Mouse (Mus musculus) ES-E14 (cell line): ENCODE data around the gene Vdac2. TPM values are rescaled to one million over a fixed set of nuclear protein-coding genes. Genes with fewer than 3 reads are reported as not detected.

Experiments used
- DNase-seq: peaks from one replicate; pipeline ENCODE4 v3.0.0-alpha.2; 2013; ENCODE audit warnings: low read depth, low spot score
- H3K27ac ChIP-seq: 2 replicates; pipeline ENCODE4 v1.5.1; 2012; ENCODE audit warnings: low read depth, mild to moderate bottlenecking, low read length, moderate library complexity, mixed read lengths; ENCODE audit not compliant: poor library complexity, insufficient read depth, severe bottlenecking
- H3K36me3 ChIP-seq: 2 replicates; pipeline ENCODE4 v1.6.1; 2012; ENCODE audit warnings: mild to moderate bottlenecking, low read length, moderate library complexity, mixed read lengths; ENCODE audit not compliant: control insufficient read depth, poor library complexity, insufficient read depth, severe bottlenecking
- H3K4me1 ChIP-seq, 2 experiments: fragments of 150-350 bp in 1 of 2; sonication (generic) in 1 of 2; 2 replicates each; pipeline ENCODE4 v1.6.1; 2012; ENCODE audit warnings: low read length in 2 of 2, mild to moderate bottlenecking in 1 of 2, mixed read lengths in 1 of 2; ENCODE audit not compliant: control insufficient read depth in 2 of 2, insufficient read depth in 2 of 2, poor library complexity in 1 of 2
- H3K4me3 ChIP-seq, 2 experiments: fragments of 150-350 bp in 1 of 2; sonication (generic) in 1 of 2; 2 replicates each; pipeline ENCODE4 v1.5.1; 2012; ENCODE audit warnings: low read length in 2 of 2, low read depth in 1 of 2, mild to moderate bottlenecking in 1 of 2, mixed read lengths in 1 of 2; ENCODE audit not compliant: insufficient read depth in 1 of 2, poor library complexity in 1 of 2, severe bottlenecking in 1 of 2
- H3K9ac ChIP-seq: 2 replicates; pipeline ENCODE4 v1.6.1; 2012; ENCODE audit warnings: low read depth, mild to moderate bottlenecking, low read length, mixed read lengths; ENCODE audit not compliant: poor library complexity, insufficient read depth, severe bottlenecking
- H3K9me3 ChIP-seq: fragments of 150-350 bp; sonication (generic); 2 replicates; pipeline ENCODE4 v1.6.1; 2012; ENCODE audit warnings: low read depth, mild to moderate bottlenecking, low read length; ENCODE audit not compliant: control insufficient read depth, insufficient read depth
- CHD2 ChIP-seq: IDR thresholded peaks from 2 replicates; pipeline ENCODE4 v1.6.1; 2014; ENCODE audit warnings: mild to moderate bottlenecking, low read depth, low read length, inconsistent platforms
- HCFC1 ChIP-seq: IDR thresholded peaks from 2 replicates; pipeline ENCODE4 v1.6.1; 2012; ENCODE audit warnings: low read length, inconsistent platforms, borderline replicate concordance; ENCODE audit not compliant: insufficient read depth
- MAFK ChIP-seq: IDR thresholded peaks from 2 replicates; pipeline ENCODE4 v1.6.1; 2014; ENCODE audit warnings: mild to moderate bottlenecking, low read depth, low read length, inconsistent platforms; ENCODE audit not compliant: insufficient read depth
- ZC3H11A ChIP-seq: IDR thresholded peaks from 2 replicates; pipeline ENCODE4 v1.6.1; 2012; ENCODE audit warnings: low read depth, mild to moderate bottlenecking, inconsistent platforms, low read length, borderline replicate concordance
- ZNF384 ChIP-seq: IDR thresholded peaks from 2 replicates; pipeline ENCODE4 v1.6.1; 2012; ENCODE audit warnings: low read depth, low read length, inconsistent platforms
- in situ Hi-C, 2 experiments: fragments of 600-800 bp; cut with MboI; formaldehyde crosslinking; loops; one replicate each; pipeline ENCODE4 v1.15.1; 2025; ENCODE audit warnings: low sequenced_read_pairs in 2 of 2, inconsistent platforms in 1 of 2; ENCODE audit not compliant: unreplicated experiment in 2 of 2
- total RNA-seq: library from RNA; depleted of rRNA; stranded (reverse); fragments of 300-350 nt; gene quantifications from 2 replicates; pipeline ENCODE4 v1.2.3, GENCODE M21; 2012

The Vdac2 gene
- total RNA-seq, 1 experiment, result 305 TPM

- H3K4me3 ChIP-seq, result peak overlapping the region; percentile 44 to 45; a peak in 2 of 4 replicates
- in situ Hi-C loops, result loop anchor here in 1 of 2 experiments (25.0 kb wide), 1 partner anchor 712 kb away; no protein-coding TSS in a partner anchor
- H3K9me3 ChIP-seq, result no peaks in the 10 kb centered on the region
- H3K4me1 ChIP-seq, result peaks cover 0 to 8% of the 10 kb centered on the region in 2 experiments; a peak in 1 of 4 replicates
- no peak overlapping the region for H3K27ac ChIP-seq
- DNase-seq, result peak; percentile 47
- H3K9ac ChIP-seq, result no peak overlapping the region; the same call in 1 of the 2 replicates
- peaks cover 20% of the 10 kb centered on the region for H3K36me3 ChIP-seq
- no peak for TF ChIP-seq ZC3H11A
- no peak for TF ChIP-seq ZNF384
- TF ChIP-seq HCFC1, result no peak
- no peak for TF ChIP-seq MAFK
- no peak for TF ChIP-seq CHD2
Observed at GRCm38 (mm10) chr14:21849524-21850418, 24.7 kb downstream of the Vdac2 start.

GRCm38 (mm10) chr14:21850419-21851127 lies 25.5 kb downstream of the Vdac2 start:
- H3K36me3 ChIP-seq, result peaks cover 15% of the 10 kb centered on the region
- DNase-seq, result no peak
- H3K9me3 ChIP-seq, result no peaks in the 10 kb centered on the region
- H3K4me3 ChIP-seq, result peak overlapping the region; percentile 44 to 45; a peak in 3 of 4 replicates
- no peak overlapping the region for H3K27ac ChIP-seq
- peaks cover 0 to 8% of the 10 kb centered on the region in 2 experiments; a peak in 1 of 4 replicates for H3K4me1 ChIP-seq
- peak overlapping the region; percentile 30; the same call in 1 of the 2 replicates for H3K9ac ChIP-seq
- in situ Hi-C loops, result loop anchor here in 1 of 2 experiments (25.0 kb wide), 1 partner anchor 713 kb away; no protein-coding TSS in a partner anchor
- TF ChIP-seq ZNF384, result no peak
- no peak for TF ChIP-seq ZC3H11A
- TF ChIP-seq MAFK, result no peak
- TF ChIP-seq CHD2, result no peak
- no peak for TF ChIP-seq HCFC1

GRCm38 (mm10) chr14:21851996-21852791 lies 27.2 kb downstream of the Vdac2 start:
- Histone ChIP-seq H3K9me3 (no peaks in the 10 kb centered on the region), H3K4me1 (peaks cover 0 to 14% of the 10 kb centered on the region in 2 experiments; a peak in 1 of 4 replicates), H3K36me3 (peaks cover 2% of the 10 kb centered on the region; the same call in 1 of the 2 replicates), H3K9ac (no peak overlapping the region), H3K4me3 (no peak overlapping the region), H3K27ac (no peak overlapping the region)
- DNase-seq, result no peak
- in situ Hi-C loops, result loop anchor here in 1 of 2 experiments (25.0 kb wide), 1 partner anchor 715 kb away; no protein-coding TSS in a partner anchor
- TF ChIP-seq CHD2, result no peak
- no peak for TF ChIP-seq ZNF384
- no peak for TF ChIP-seq ZC3H11A
- no peak for TF ChIP-seq MAFK
- TF ChIP-seq HCFC1, result no peak
